Mouse (Mus musculus): Measurements from ENCODE around the gene Rln1. TPM values are rescaled to one million over a fixed set of nuclear protein-coding genes. Genes with fewer than 3 reads are reported as not detected.
A peak's percentile ranks its signal among the peaks of the same experiment; 100 is the strongest.

The Rln1 gene
- polyA plus RNA-seq, 1 experiment from 2014 or later = 0.53 TPM

- H3K27ac ChIP-seq (ENCODE audit: low read depth) = peak overlapping the region; percentile 68
Observed at GRCm38 (mm10) chr19:29371284-29372081, 37.0 kb upstream of the Rln1 start.

GRCm38 (mm10) chr19:29370545-29371283, 36.2 kb upstream of the Rln1 start:
- WGBS = 77% methylated on average over 7 of the region's 7 CpGs
- no peak overlapping the region for H3K27ac ChIP-seq (ENCODE audit: low read depth)
- no peak for DNase-seq (ENCODE audit: low spot score)
- ATAC-seq (replicated peaks; ENCODE audit: low FRiP score, low TSS enrichment, low read depth) = no peak
- H3K4me3 ChIP-seq (ENCODE audit: low read depth, low read length) = no peak overlapping the region
- H3K27me3 ChIP-seq (replicated peaks; ENCODE audit: control insufficient read depth, insufficient read depth, low read length) = no peaks in the 10 kb centered on the region
- H3K36me3 ChIP-seq (ENCODE audit: control insufficient read depth, insufficient read depth, low read length) = no peaks in the 10 kb centered on the region
- no peak overlapping the region for H3K4me2 ChIP-seq (ENCODE audit: low read length)
- no peaks in the 10 kb centered on the region for H3K9me3 ChIP-seq (ENCODE audit: control insufficient read depth, low read length)
- no peak overlapping the region for H3K9ac ChIP-seq (ENCODE audit: low read length)
- H3K4me1 ChIP-seq (replicated peaks; ENCODE audit: control insufficient read depth, insufficient read depth, low read length) = no peaks in the 10 kb centered on the region; the same call in 1 of the 2 replicates

More at GRCm38 (mm10) chr19:29371284-29372081, 37.0 kb upstream of the Rln1 start:
- no peaks in the 10 kb centered on the region for H3K27me3 ChIP-seq (replicated peaks; ENCODE audit: control insufficient read depth, insufficient read depth, low read length)
- no peak overlapping the region for H3K9ac ChIP-seq (ENCODE audit: low read length)
- no peaks in the 10 kb centered on the region for H3K9me3 ChIP-seq (ENCODE audit: control insufficient read depth, low read length)
- ATAC-seq (replicated peaks; ENCODE audit: low FRiP score, low TSS enrichment, low read depth) = no peak
- WGBS = 56% methylated on average over 18 of the region's 18 CpGs
- DNase-seq (ENCODE audit: low spot score) = no peak
- H3K36me3 ChIP-seq (ENCODE audit: control insufficient read depth, insufficient read depth, low read length) = no peaks in the 10 kb centered on the region
- H3K4me3 ChIP-seq (ENCODE audit: low read depth, low read length) = no peak overlapping the region
- H3K4me1 ChIP-seq (replicated peaks; ENCODE audit: control insufficient read depth, insufficient read depth, low read length) = no peaks in the 10 kb centered on the region; the same call in 1 of the 2 replicates
- peak overlapping the region; percentile 40 for H3K4me2 ChIP-seq (ENCODE audit: low read length)

GRCm38 (mm10) chr19:29370112-29370511, 35.6 kb upstream of the Rln1 start:
- 69% methylated on average over 12 of the region's 12 CpGs for WGBS
- no peak overlapping the region for H3K4me2 ChIP-seq (ENCODE audit: low read length)
- no peaks in the 10 kb centered on the region for H3K27me3 ChIP-seq (replicated peaks; ENCODE audit: control insufficient read depth, insufficient read depth, low read length)
- H3K9me3 ChIP-seq (ENCODE audit: control insufficient read depth, low read length) = no peaks in the 10 kb centered on the region
- H3K9ac ChIP-seq (ENCODE audit: low read length) = no peak overlapping the region
- H3K4me3 ChIP-seq (ENCODE audit: low read depth, low read length) = no peak overlapping the region
- no peak for ATAC-seq (replicated peaks; ENCODE audit: low FRiP score, low TSS enrichment, low read depth)
- DNase-seq (ENCODE audit: low spot score) = no peak
- no peaks in the 10 kb centered on the region; the same call in 1 of the 2 replicates for H3K4me1 ChIP-seq (replicated peaks; ENCODE audit: control insufficient read depth, insufficient read depth, low read length)
- no peak overlapping the region for H3K27ac ChIP-seq (ENCODE audit: low read depth)
- no peaks in the 10 kb centered on the region for H3K36me3 ChIP-seq (ENCODE audit: control insufficient read depth, insufficient read depth, low read length)

DNA sequence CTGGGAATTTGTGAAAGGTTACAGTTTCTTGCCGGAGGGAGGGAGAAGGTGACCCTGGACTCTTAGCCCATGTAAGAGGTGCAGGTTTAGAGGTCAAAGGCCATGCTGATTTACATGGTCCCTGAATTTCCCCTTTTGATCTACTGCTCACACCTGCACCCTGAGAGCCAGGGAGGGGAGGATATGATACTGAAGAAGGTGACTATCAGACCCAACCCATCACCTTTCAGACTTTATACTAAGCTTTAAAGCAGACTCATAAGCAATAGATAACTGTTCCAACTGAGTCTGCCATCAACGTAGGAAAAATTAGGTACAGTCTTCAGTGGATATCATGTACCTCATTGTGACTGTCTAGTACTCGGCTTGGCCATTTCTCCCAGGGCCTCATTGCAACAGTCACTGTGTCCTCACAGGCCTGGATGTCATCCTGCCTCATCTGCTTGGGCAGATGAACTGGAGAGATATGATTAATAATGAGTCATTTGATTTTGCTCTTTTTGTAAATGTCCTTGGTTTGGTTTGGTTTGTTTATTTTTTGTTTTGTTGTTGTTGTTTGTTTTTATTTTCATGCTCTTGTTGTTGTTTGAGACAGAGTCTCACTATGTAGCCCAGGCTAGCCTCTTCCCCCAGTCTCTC, 34.3 kb upstream of the Rln1 start:
- Histone ChIP-seq H3K9me3 (ENCODE audit: control insufficient read depth, low read length) (no peaks in the 10 kb centered on the region), H3K27ac (ENCODE audit: low read depth) (no peak overlapping the region), H3K4me1 (replicated peaks; ENCODE audit: control insufficient read depth, insufficient read depth, low read length) (no peaks in the 10 kb centered on the region; the same call in 1 of the 2 replicates), H3K36me3 (ENCODE audit: control insufficient read depth, insufficient read depth, low read length) (no peaks in the 10 kb centered on the region), H3K9ac (ENCODE audit: low read length) (no peak overlapping the region), H3K27me3 (replicated peaks; ENCODE audit: control insufficient read depth, insufficient read depth, low read length) (no peaks in the 10 kb centered on the region), H3K4me2 (ENCODE audit: low read length) (no peak overlapping the region), H3K4me3 (ENCODE audit: low read depth, low read length) (no peak overlapping the region)
- 82% methylated on average over 3 of the region's 3 CpGs for WGBS
- ATAC-seq (replicated peaks; ENCODE audit: low FRiP score, low TSS enrichment, low read depth) (no peak), DNase-seq (ENCODE audit: low spot score) (no peak)

GRCm38 (mm10) chr19:29368041-29368440, 33.6 kb upstream of the Rln1 start:
- Histone ChIP-seq H3K27me3 (replicated peaks; ENCODE audit: control insufficient read depth, insufficient read depth, low read length) (no peaks in the 10 kb centered on the region), H3K27ac (ENCODE audit: low read depth) (no peak overlapping the region), H3K4me2 (ENCODE audit: low read length) (no peak overlapping the region), H3K9ac (ENCODE audit: low read length) (no peak overlapping the region), H3K36me3 (ENCODE audit: control insufficient read depth, insufficient read depth, low read length) (no peaks in the 10 kb centered on the region), H3K4me1 (replicated peaks; ENCODE audit: control insufficient read depth, insufficient read depth, low read length) (no peaks in the 10 kb centered on the region; the same call in 1 of the 2 replicates), H3K9me3 (ENCODE audit: control insufficient read depth, low read length) (no peaks in the 10 kb centered on the region), H3K4me3 (ENCODE audit: low read depth, low read length) (no peak overlapping the region)
- 91% methylated on average over 2 of the region's 2 CpGs for WGBS
- DNase-seq (ENCODE audit: low spot score) = no peak
- ATAC-seq (replicated peaks; ENCODE audit: low FRiP score, low TSS enrichment, low read depth) = no peak

DNA sequence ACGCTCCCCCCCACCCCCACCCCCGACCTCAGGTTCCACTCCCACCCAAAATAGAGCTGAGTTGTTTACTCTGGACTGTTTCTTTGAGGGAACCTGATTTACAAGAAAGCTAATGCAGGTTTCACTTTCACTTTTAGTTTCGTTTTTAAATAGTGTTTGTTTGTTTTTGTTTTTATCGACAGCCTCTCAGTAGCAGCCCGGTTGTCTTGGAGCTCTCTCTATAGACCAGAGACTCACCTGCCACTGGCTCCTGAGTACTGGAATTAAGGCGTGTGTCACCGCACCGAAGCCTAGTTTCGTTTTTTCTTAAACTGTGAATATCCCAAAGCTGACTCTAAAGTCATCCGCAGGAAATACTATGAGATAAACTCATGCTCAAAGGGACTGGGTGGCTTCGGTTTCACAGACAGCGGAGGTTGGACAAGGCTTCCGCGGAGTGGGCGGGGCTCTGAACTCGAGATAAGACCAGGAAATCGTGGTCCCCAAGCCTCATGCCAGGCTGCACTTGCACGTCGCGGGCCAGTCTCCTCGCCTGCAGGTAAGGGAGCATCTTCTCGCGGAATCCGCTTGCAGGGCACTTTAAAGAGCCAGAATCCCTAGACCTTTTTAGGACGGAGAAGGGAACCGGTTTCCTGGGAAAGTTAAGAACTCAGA, 32.6 kb upstream of the Rln1 start, which contains the start of the genes Plgrkt and Cd274:
Gene Plgrkt, minus strand, starts transcription at position 422 of the 654 bp plus-strand sequence.
Gene Cd274, plus strand, starts transcription at position 487 of the 654 bp plus-strand sequence.
- Histone ChIP-seq H3K4me2 (ENCODE audit: low read length) (peak within 1 kb of the TSS; percentile 80), H3K4me3 (ENCODE audit: low read depth, low read length) (peak within 1 kb of the TSS; percentile 49), H3K36me3 (ENCODE audit: control insufficient read depth, insufficient read depth, low read length) (no peaks in the 10 kb centered on the region), H3K9me3 (ENCODE audit: control insufficient read depth, low read length) (no peaks in the 10 kb centered on the region), H3K27me3 (replicated peaks; ENCODE audit: control insufficient read depth, insufficient read depth, low read length) (no peaks in the 10 kb centered on the region), H3K9ac (ENCODE audit: low read length) (peak within 1 kb of the TSS; percentile 27), H3K27ac (ENCODE audit: low read depth) (no peak within 1 kb of the TSS), H3K4me1 (replicated peaks; ENCODE audit: control insufficient read depth, insufficient read depth, low read length) (peaks cover 6% of the 10 kb centered on the region; the same call in 1 of the 2 replicates)
- DNase-seq (ENCODE audit: low spot score) (peak; percentile 85), ATAC-seq (replicated peaks; ENCODE audit: low FRiP score, low TSS enrichment, low read depth) (peak; percentile 73; the same call in 1 of the 2 replicates)
- WGBS = 2% methylated on average over 26 of the region's 26 CpGs

DNA sequence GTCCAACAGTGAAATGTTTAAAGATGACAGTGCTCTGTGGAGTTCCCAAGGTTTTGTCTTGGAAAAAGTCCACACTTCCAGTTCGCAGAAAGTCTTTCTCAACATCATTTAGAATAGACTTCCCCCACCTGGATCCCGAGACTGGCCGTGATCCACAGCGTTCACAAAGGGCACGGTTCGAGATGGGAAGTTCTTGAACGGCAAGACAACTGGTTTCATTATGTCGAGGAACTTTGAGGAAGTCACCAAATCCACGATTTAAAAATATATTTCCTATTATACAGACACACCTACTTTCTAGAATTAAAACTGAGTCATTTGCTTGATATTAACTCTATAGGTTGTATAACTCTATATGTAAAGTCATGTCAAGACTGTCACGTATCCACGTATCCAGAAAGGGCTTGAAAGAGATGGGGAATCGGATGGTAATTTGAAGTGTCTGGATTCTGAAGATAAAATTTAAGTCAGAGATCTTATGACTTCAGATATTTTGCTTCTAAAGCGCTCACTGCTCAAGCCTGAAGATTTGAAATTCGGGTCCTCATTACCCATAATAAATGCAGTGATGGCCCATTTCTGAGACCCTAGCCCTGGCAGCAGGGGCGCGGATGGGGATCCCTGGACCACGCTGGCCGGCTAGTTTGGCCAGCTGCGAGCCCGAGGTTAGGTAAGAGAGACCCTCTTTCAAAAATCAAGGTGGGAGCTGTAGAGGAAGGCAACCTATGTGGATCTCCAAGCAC, 31.9 kb upstream of the Rln1 start:
- H3K27ac ChIP-seq (ENCODE audit: low read depth) = no peak overlapping the region
- ATAC-seq (replicated peaks; ENCODE audit: low FRiP score, low TSS enrichment, low read depth) = 0 out of 2 replicates have a peak, but pooled peaks have one; percentile 28
- no peaks in the 10 kb centered on the region for H3K27me3 ChIP-seq (replicated peaks; ENCODE audit: control insufficient read depth, insufficient read depth, low read length)
- DNase-seq (ENCODE audit: low spot score) = no peak
- H3K4me2 ChIP-seq (ENCODE audit: low read length) = peak overlapping the region; percentile 80
- WGBS = 61% methylated on average over 20 of the region's 20 CpGs
- peaks cover 6% of the 10 kb centered on the region; the same call in 1 of the 2 replicates for H3K4me1 ChIP-seq (replicated peaks; ENCODE audit: control insufficient read depth, insufficient read depth, low read length)
- no peaks in the 10 kb centered on the region for H3K9me3 ChIP-seq (ENCODE audit: control insufficient read depth, low read length)
- no peaks in the 10 kb centered on the region for H3K36me3 ChIP-seq (ENCODE audit: control insufficient read depth, insufficient read depth, low read length)
- peak overlapping the region; percentile 27 for H3K9ac ChIP-seq (ENCODE audit: low read length)
- peak overlapping the region; percentile 49 for H3K4me3 ChIP-seq (ENCODE audit: low read depth, low read length)
